11 mouse cellular contexts compared by ENCODE assay signal in genomic region chr16:29972741-29973141, GRCm38 (mm10).
A peak's percentile ranks its signal among the peaks of the same experiment; 100 is the strongest.
DNase-seq lines count a peak whose midpoint lies in the region; ATAC-seq and TF ChIP-seq lines count a peak whose summit lies in the region.
"Had no signal": no experiment of that assay in that cellular context is flagged by ENCODE, and none has a peak within 500 bp of the region (broad histone marks: within the 10 kb centered on the region; RNA-seq: fewer than 3 reads in every experiment).

No protein-coding gene starts in this region.

- H3K4me3 ChIP-seq in liver, embryonic 14.5 days (ENCODE audit: insufficient read depth in 1 of 2, low read depth in 2 of 2, low read length in 2 of 2) = no peak overlapping the region
- no peak overlapping the region for H3K4me3 ChIP-seq in liver, embryonic 12.5 days
- no peak overlapping the region for H3K4me3 ChIP-seq in intestine, embryonic 16.5 days (ENCODE audit: low read length)
- no peak overlapping the region for H3K4me3 ChIP-seq in stomach, embryonic 14.5 days (ENCODE audit: low read depth, low read length)
- no peak overlapping the region for H3K4me3 ChIP-seq in forebrain, embryonic 12.5 days (replicated peaks)
- H3K4me3 ChIP-seq: neural tube, embryonic 12.5 days had no signal

- 0 out of 4 replicates have a peak, but pooled peaks cover 0 to 2% of the 10 kb centered on the region in 2 experiments for H3K4me1 ChIP-seq in liver, embryonic 14.5 days (replicated peaks; ENCODE audit: control insufficient read depth in 2 of 2, insufficient read depth in 2 of 2, low read length in 1 of 2)
- H3K4me1 ChIP-seq in liver, embryonic 12.5 days = 0 out of 2 replicates have a peak, but pooled peaks cover 1% of the 10 kb centered on the region
- H3K4me1 ChIP-seq in intestine, embryonic 16.5 days (ENCODE audit: control insufficient read depth, insufficient read depth, low read length) = peaks cover 27% of the 10 kb centered on the region
- H3K4me1 ChIP-seq in stomach, embryonic 14.5 days (ENCODE audit: control insufficient read depth, insufficient read depth, low read length) = peaks cover 18% of the 10 kb centered on the region
- H3K4me1 ChIP-seq in forebrain, embryonic 12.5 days = peaks cover 5% of the 10 kb centered on the region

- H3K27me3 ChIP-seq in liver, embryonic 14.5 days (ENCODE audit: control insufficient read depth, insufficient read depth, low read length) = no peaks in the 10 kb centered on the region
- H3K27me3 ChIP-seq in liver, embryonic 12.5 days (replicated peaks) = 0 out of 2 replicates have a peak, but pooled peaks cover 3% of the 10 kb centered on the region
- no peaks in the 10 kb centered on the region for H3K27me3 ChIP-seq in intestine, embryonic 16.5 days (replicated peaks; ENCODE audit: control insufficient read depth, insufficient read depth, low read length)
- no peaks in the 10 kb centered on the region for H3K27me3 ChIP-seq in stomach, embryonic 14.5 days (ENCODE audit: control insufficient read depth, insufficient read depth, low read length)
- H3K27me3 ChIP-seq in forebrain, embryonic 12.5 days = peaks cover 10% of the 10 kb centered on the region; the same call in 1 of the 2 replicates
- H3K27me3 ChIP-seq: neural tube, embryonic 12.5 days had no signal

- no peaks in the 10 kb centered on the region for H3K9me3 ChIP-seq in liver, embryonic 14.5 days (ENCODE audit: control insufficient read depth, low read length)
- H3K9me3 ChIP-seq in liver, embryonic 12.5 days (replicated peaks) = no peaks in the 10 kb centered on the region
- no peaks in the 10 kb centered on the region for H3K9me3 ChIP-seq in intestine, embryonic 16.5 days (ENCODE audit: control insufficient read depth, low read length)
- H3K9me3 ChIP-seq in stomach, embryonic 14.5 days (ENCODE audit: control insufficient read depth, low read depth, low read length) = no peaks in the 10 kb centered on the region
- no peaks in the 10 kb centered on the region for H3K9me3 ChIP-seq in forebrain, embryonic 12.5 days
- H3K9me3 ChIP-seq: neural tube, embryonic 12.5 days had no signal

- 53% methylated on average over 1 of the region's 1 CpGs for WGBS in liver, embryonic 14.5 days (ENCODE audit: insufficient replicate concordance)
- WGBS in liver, embryonic 12.5 days (ENCODE audit: insufficient replicate concordance) = 61% methylated on average over 1 of the region's 1 CpGs
- 28% methylated on average over 1 of the region's 1 CpGs for whole genome bisulfite sequencing in intestine, embryonic 16.5 days
- 28% methylated on average over 1 of the region's 1 CpGs for WGBS in stomach, embryonic 14.5 days
- WGBS in forebrain, embryonic 12.5 days = 11% methylated on average over 1 of the region's 1 CpGs

- H3K9ac ChIP-seq in liver, embryonic 14.5 days (replicated peaks) = no peak overlapping the region
- H3K9ac ChIP-seq in liver, embryonic 12.5 days = no peak overlapping the region
- peak overlapping the region; percentile 53 for H3K9ac ChIP-seq in intestine, embryonic 16.5 days (ENCODE audit: low read depth, low read length)
- H3K9ac ChIP-seq in stomach, embryonic 14.5 days (replicated peaks; ENCODE audit: low read depth, low read length) = no peak overlapping the region
- H3K9ac ChIP-seq in forebrain, embryonic 12.5 days = no peak overlapping the region
- H3K9ac ChIP-seq: neural tube, embryonic 12.5 days had no signal

- DNase-seq in embryo, embryonic 10 days (ENCODE audit: low spot score) = peak; percentile 58
- DNase-seq in embryo, embryonic 11 days = no peak
- no peak for DNase-seq in liver, embryonic 14.5 days (ENCODE audit: low read depth in 3 of 3, low spot score in 3 of 3)
- no peak for DNase-seq in layer of hippocampus, adult 8-10 months (ENCODE audit: low spot score in 2 of 2)
- DNase-seq: cerebellum, adult 8-10 months; right cerebral cortex, postnatal 25 days had no signal

- H3K27ac ChIP-seq in liver, embryonic 14.5 days = no peak overlapping the region
- H3K27ac ChIP-seq in liver, embryonic 12.5 days = no peak overlapping the region
- H3K27ac ChIP-seq in intestine, embryonic 16.5 days (ENCODE audit: low read length) = peak overlapping the region; percentile 86
- peak overlapping the region; percentile 53 for H3K27ac ChIP-seq in stomach, embryonic 14.5 days (ENCODE audit: low read length)
- no peak overlapping the region for H3K27ac ChIP-seq in forebrain, embryonic 12.5 days
- H3K27ac ChIP-seq: neural tube, embryonic 12.5 days had no signal

- no peak overlapping the region for H3K4me2 ChIP-seq in liver, embryonic 14.5 days (ENCODE audit: low read depth)
- no peak overlapping the region for H3K4me2 ChIP-seq in liver, embryonic 12.5 days
- H3K4me2 ChIP-seq in intestine, embryonic 16.5 days (ENCODE audit: low read depth, low read length) = no peak overlapping the region
- H3K4me2 ChIP-seq in stomach, embryonic 14.5 days (replicated peaks; ENCODE audit: low read depth, low read length) = no peak overlapping the region
- no peak overlapping the region for H3K4me2 ChIP-seq in forebrain, embryonic 12.5 days
- H3K4me2 ChIP-seq: neural tube, embryonic 12.5 days had no signal

- H3K36me3 ChIP-seq in liver, embryonic 14.5 days (replicated peaks; ENCODE audit: control insufficient read depth, insufficient read depth, low read depth) = no peaks in the 10 kb centered on the region
- H3K36me3 ChIP-seq in liver, embryonic 12.5 days = no peaks in the 10 kb centered on the region
- no peaks in the 10 kb centered on the region for H3K36me3 ChIP-seq in intestine, embryonic 16.5 days (ENCODE audit: control insufficient read depth, insufficient read depth, low read length)
- H3K36me3 ChIP-seq in stomach, embryonic 14.5 days (ENCODE audit: control insufficient read depth, insufficient read depth, low read length) = no peaks in the 10 kb centered on the region
- no peaks in the 10 kb centered on the region for H3K36me3 ChIP-seq in forebrain, embryonic 12.5 days (replicated peaks)
- H3K36me3 ChIP-seq: neural tube, embryonic 12.5 days had no signal

- peak; percentile 21; the same call in 1 of the 2 replicates for ATAC-seq in liver, embryonic 14.5 days (ENCODE audit: insufficient read depth)
- ATAC-seq in liver, embryonic 12.5 days = no peak
- peak; percentile 93 for ATAC-seq in intestine, embryonic 16.5 days
- ATAC-seq in stomach, embryonic 14.5 days (ENCODE audit: insufficient number of reproducible peaks, insufficient read depth, low FRiP score, low read depth) = peak; percentile 60; the same call in 1 of the 2 replicates
- no peak for ATAC-seq in forebrain, embryonic 12.5 days (ENCODE audit: low FRiP score)

- no peak for TF ChIP-seq CTCF in liver, embryonic 14.5 days (IDR thresholded peaks at IDR 0.05; ENCODE audit: low read depth)

- no peak for TF ChIP-seq EP300 in liver, embryonic 14.5 days (IDR thresholded peaks at IDR 0.05; ENCODE audit: low read depth)

Comparison
In these comparisons a context has a peak if more than half of its experiments do, and no peak if none do; other contexts are left out.
1. ATAC-seq: peak in liver, embryonic 14.5 days (single experiment), intestine, embryonic 16.5 days (single experiment) and stomach, embryonic 14.5 days (single experiment); none in liver, embryonic 12.5 days (single experiment) and forebrain, embryonic 12.5 days (single experiment).
2. H3K27ac ChIP-seq: peak in intestine, embryonic 16.5 days (single experiment) and stomach, embryonic 14.5 days (single experiment); none in liver, embryonic 14.5 days (single experiment), liver, embryonic 12.5 days (single experiment) and forebrain, embryonic 12.5 days (single experiment).